Mouse (Mus musculus): Measurements from ENCODE around the gene Htr3a. TPM values are rescaled to one million over a fixed set of nuclear protein-coding genes. Genes with fewer than 3 reads are reported as not detected.

Htr3a gene
- polyA plus RNA-seq, 1 experiment from 2014 or later, result 0.43 TPM

GRCm38 (mm10) chr9:48861481-48861880 lies 49.4 kb downstream of the Htr3a start:
- Histone ChIP-seq H3K4me1 (replicated peaks; ENCODE audit: control insufficient read depth, insufficient read depth, low read length) (no peaks in the 10 kb centered on the region), H3K4me3 (ENCODE audit: low read depth, low read length) (no peak overlapping the region), H3K9ac (ENCODE audit: low read length) (no peak overlapping the region), H3K4me2 (ENCODE audit: low read depth, low read length, severe bottlenecking) (no peak overlapping the region), H3K27me3 (ENCODE audit: control insufficient read depth, insufficient read depth, low read length) (no peaks in the 10 kb centered on the region), H3K9me3 (ENCODE audit: control insufficient read depth, low read length) (no peaks in the 10 kb centered on the region), H3K27ac (ENCODE audit: low read depth, low read length) (no peak overlapping the region), H3K36me3 (ENCODE audit: control insufficient read depth, insufficient read depth, low read length) (no peaks in the 10 kb centered on the region)
- 89% methylated on average over 10 of the region's 10 CpGs for WGBS
- ATAC-seq (replicated peaks; ENCODE audit: low FRiP score), result no peak
- no peak for DNase-seq (ENCODE audit: low spot score)

- Histone ChIP-seq H3K27ac (ENCODE audit: low read depth, low read length) (no peak overlapping the region), H3K4me2 (ENCODE audit: low read depth, low read length, severe bottlenecking) (no peak overlapping the region), H3K4me3 (ENCODE audit: low read depth, low read length) (no peak overlapping the region), H3K9me3 (ENCODE audit: control insufficient read depth, low read length) (no peaks in the 10 kb centered on the region), H3K36me3 (ENCODE audit: control insufficient read depth, insufficient read depth, low read length) (no peaks in the 10 kb centered on the region), H3K4me1 (replicated peaks; ENCODE audit: control insufficient read depth, insufficient read depth, low read length) (no peaks in the 10 kb centered on the region), H3K9ac (ENCODE audit: low read length) (no peak overlapping the region), H3K27me3 (ENCODE audit: control insufficient read depth, insufficient read depth, low read length) (no peaks in the 10 kb centered on the region)
- ATAC-seq (replicated peaks; ENCODE audit: low FRiP score) (peak; percentile 65; the same call in 1 of the 2 replicates), DNase-seq (ENCODE audit: low spot score) (peak; percentile 83)
- WGBS, result 1% methylated on average over 6 of the region's 6 CpGs
These were observed 50.4 kb downstream of the Htr3a start for GRCm38 (mm10) chr9:48860526-48860845.

- DNase-seq (ENCODE audit: low spot score), result no peak
These were observed 50.9 kb downstream of the Htr3a start for GRCm38 (mm10) chr9:48859828-48860525.

GRCm38 (mm10) chr9:48857944-48858343 lies 53.0 kb downstream of the Htr3a start:
- Histone ChIP-seq H3K4me3 (ENCODE audit: low read depth, low read length) (no peak overlapping the region), H3K4me1 (replicated peaks; ENCODE audit: control insufficient read depth, insufficient read depth, low read length) (no peaks in the 10 kb centered on the region), H3K9me3 (ENCODE audit: control insufficient read depth, low read length) (no peaks in the 10 kb centered on the region), H3K27ac (ENCODE audit: low read depth, low read length) (no peak overlapping the region), H3K9ac (ENCODE audit: low read length) (no peak overlapping the region), H3K4me2 (ENCODE audit: low read depth, low read length, severe bottlenecking) (no peak overlapping the region), H3K27me3 (ENCODE audit: control insufficient read depth, insufficient read depth, low read length) (no peaks in the 10 kb centered on the region), H3K36me3 (ENCODE audit: control insufficient read depth, insufficient read depth, low read length) (no peaks in the 10 kb centered on the region)
- WGBS, result 80% methylated on average over 7 of the region's 7 CpGs
- ATAC-seq (replicated peaks; ENCODE audit: low FRiP score) (no peak), DNase-seq (ENCODE audit: low spot score) (no peak)

More at GRCm38 (mm10) chr9:48859828-48860525, 50.9 kb downstream of the Htr3a start:
- Histone ChIP-seq H3K4me1 (replicated peaks; ENCODE audit: control insufficient read depth, insufficient read depth, low read length) (no peaks in the 10 kb centered on the region), H3K4me2 (ENCODE audit: low read depth, low read length, severe bottlenecking) (no peak overlapping the region), H3K27ac (ENCODE audit: low read depth, low read length) (no peak overlapping the region), H3K36me3 (ENCODE audit: control insufficient read depth, insufficient read depth, low read length) (no peaks in the 10 kb centered on the region), H3K27me3 (ENCODE audit: control insufficient read depth, insufficient read depth, low read length) (no peaks in the 10 kb centered on the region), H3K4me3 (ENCODE audit: low read depth, low read length) (no peak overlapping the region), H3K9ac (ENCODE audit: low read length) (no peak overlapping the region), H3K9me3 (ENCODE audit: control insufficient read depth, low read length) (no peaks in the 10 kb centered on the region)
- peak; percentile 15; the same call in 1 of the 2 replicates for ATAC-seq (replicated peaks; ENCODE audit: low FRiP score)
- WGBS, result 22% methylated on average over 10 of the region's 10 CpGs

GRCm38 (mm10) chr9:48856240-48856639 lies 54.7 kb downstream of the Htr3a start:
- Histone ChIP-seq H3K4me2 (ENCODE audit: low read depth, low read length, severe bottlenecking) (no peak overlapping the region), H3K9ac (ENCODE audit: low read length) (no peak overlapping the region), H3K36me3 (ENCODE audit: control insufficient read depth, insufficient read depth, low read length) (no peaks in the 10 kb centered on the region), H3K4me1 (replicated peaks; ENCODE audit: control insufficient read depth, insufficient read depth, low read length) (no peaks in the 10 kb centered on the region), H3K4me3 (ENCODE audit: low read depth, low read length) (no peak overlapping the region), H3K27ac (ENCODE audit: low read depth, low read length) (no peak overlapping the region), H3K9me3 (ENCODE audit: control insufficient read depth, low read length) (no peaks in the 10 kb centered on the region), H3K27me3 (ENCODE audit: control insufficient read depth, insufficient read depth, low read length) (no peaks in the 10 kb centered on the region)
- DNase-seq (ENCODE audit: low spot score) (no peak), ATAC-seq (replicated peaks; ENCODE audit: low FRiP score) (no peak)
- WGBS, result 89% methylated on average over 4 of the region's 4 CpGs

- Histone ChIP-seq H3K36me3 (ENCODE audit: control insufficient read depth, insufficient read depth, low read length) (no peaks in the 10 kb centered on the region), H3K9ac (ENCODE audit: low read length) (no peak overlapping the region), H3K27me3 (ENCODE audit: control insufficient read depth, insufficient read depth, low read length) (no peaks in the 10 kb centered on the region), H3K4me2 (ENCODE audit: low read depth, low read length, severe bottlenecking) (no peak overlapping the region), H3K9me3 (ENCODE audit: control insufficient read depth, low read length) (no peaks in the 10 kb centered on the region), H3K4me1 (replicated peaks; ENCODE audit: control insufficient read depth, insufficient read depth, low read length) (no peaks in the 10 kb centered on the region), H3K4me3 (ENCODE audit: low read depth, low read length) (no peak overlapping the region), H3K27ac (ENCODE audit: low read depth, low read length) (no peak overlapping the region)
- ATAC-seq (replicated peaks; ENCODE audit: low FRiP score) (no peak), DNase-seq (ENCODE audit: low spot score) (no peak)
- 87% methylated on average over 5 of the region's 5 CpGs for WGBS
These were observed 61.4 kb downstream of the Htr3a start for GRCm38 (mm10) chr9:48849531-48849930.

Other genes starting within 250 kb of the Htr3a start
- gene Zbtb16, start 74.9 kb downstream of the Htr3a start, polyA plus RNA-seq (2014; fragmentation: Nextera tagmentation; extraction: Ambion mirVana), result 6.6 TPM in 2 replicates
- 0.21 and 0.25 TPM in 2 replicates for gene Htr3b, start 53.9 kb upstream of the Htr3a start, polyA plus RNA-seq (2014; fragmentation: Nextera tagmentation; extraction: Ambion mirVana)
- gene Usp28, start 74.3 kb upstream of the Htr3a start, polyA plus RNA-seq (2014; fragmentation: Nextera tagmentation; extraction: Ambion mirVana), result 44.8 and 47.7 TPM in 2 replicates
- 59.5 and 60.3 TPM in 2 replicates for gene Zw10, start 144.5 kb upstream of the Htr3a start, polyA plus RNA-seq (2014; fragmentation: Nextera tagmentation; extraction: Ambion mirVana)
- gene Tmprss5, start 170.2 kb upstream of the Htr3a start, polyA plus RNA-seq (2014; fragmentation: Nextera tagmentation; extraction: Ambion mirVana), result 1.0 TPM in 2 replicates

All from forebrain, embryonic 11.5 days (tissue).